Mouse (Mus musculus) layer of hippocampus, adult 2 months (tissue): Measurements from ENCODE around the gene F5. TPM values are rescaled to one million over a fixed set of nuclear protein-coding genes. Genes with fewer than 3 reads are reported as not detected.

Experiments
- DNase-seq, 2 experiments: peaks; one replicate each; pipeline ENCODE4 v3.0.0; 2022; ENCODE audit warnings: low spot score in 2 of 2
- H3K27ac ChIP-seq: fragments of 200-600 bp; 2 replicates; pipeline ENCODE4 v1.8.1; 2022
- H3K4me3 ChIP-seq: fragments of 200-600 bp; 2 replicates; pipeline ENCODE4 v1.8.1; 2022; ENCODE audit warnings: mild to moderate bottlenecking
- CTCF ChIP-seq: fragments of 200-600 bp; conservative IDR thresholded peaks from 2 replicates; pipeline ENCODE4 v1.8.1; 2022; ENCODE audit warnings: antibody characterized with exemption, mild to moderate bottlenecking, moderate library complexity
- total RNA-seq, 2 experiments: library from RNA; stranded (reverse); gene quantifications; 2 replicates each; pipeline ENCODE4 v1.2.3; 2021

The F5 gene
- total RNA-seq, 2 experiments from 2014 or later, result 0.37 to 0.92 TPM

DNA sequence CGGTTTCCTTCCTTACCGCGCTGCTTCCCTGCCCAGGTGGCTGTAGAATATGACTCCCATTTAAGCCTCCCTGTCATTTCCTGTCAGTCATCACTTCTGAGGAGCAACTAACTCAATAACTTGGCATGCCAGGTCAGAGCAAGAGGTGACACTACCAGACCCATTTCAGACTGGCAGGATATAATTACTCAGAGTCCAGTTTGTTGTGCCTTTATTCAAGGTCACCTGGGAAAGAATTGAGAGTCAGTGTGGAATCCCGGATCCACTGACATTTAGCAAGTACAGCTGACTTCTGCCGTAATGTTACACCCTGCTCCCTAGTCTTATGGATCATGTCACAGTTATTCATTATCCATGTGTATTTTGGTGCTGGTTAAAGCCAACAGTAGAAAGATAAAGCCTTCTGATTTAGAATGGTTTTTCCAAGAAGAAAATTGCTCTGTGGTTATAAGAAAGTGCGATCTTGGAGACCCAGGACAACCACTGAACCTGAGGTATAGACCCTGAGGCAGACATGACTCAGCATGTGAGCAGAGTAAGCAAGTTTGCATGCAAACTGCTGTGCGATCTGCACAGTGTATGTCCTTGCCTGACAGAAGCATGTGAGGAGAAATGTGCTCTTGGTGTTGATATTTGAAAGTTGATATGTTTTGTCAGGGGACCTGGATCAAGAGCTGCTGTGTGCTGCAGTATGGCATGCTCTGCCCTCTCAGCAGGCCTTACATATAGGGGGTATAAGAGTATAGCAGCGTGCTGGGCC is 98.9 kb downstream of the F5 start:
- peak overlapping the region; percentile 0; the same call in 1 of the 2 replicates for H3K27ac ChIP-seq
- DNase-seq, result no peak
- no peak for TF ChIP-seq CTCF
- peak overlapping the region; percentile 69 for H3K4me3 ChIP-seq

DNA sequence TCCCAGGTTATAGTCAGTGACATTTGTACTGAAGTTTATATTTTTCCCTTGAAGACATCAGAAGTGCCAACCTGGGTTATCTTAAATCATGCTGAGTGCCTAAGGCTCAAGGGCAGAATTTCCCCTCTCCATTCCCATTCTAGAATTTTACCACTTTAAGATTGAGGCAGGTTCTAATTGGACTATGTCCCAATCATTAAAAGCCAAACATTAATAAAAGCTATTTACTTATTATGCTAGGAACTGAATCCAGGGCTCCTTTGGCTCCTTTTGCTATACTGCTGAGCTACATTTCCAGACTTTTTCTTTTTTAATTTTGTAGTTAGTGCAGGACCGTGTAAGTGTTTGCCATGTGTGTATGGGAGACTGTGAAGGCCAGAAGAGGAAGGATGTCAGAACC is 99.8 kb downstream of the F5 start:
- H3K27ac ChIP-seq, result no peak overlapping the region
- TF ChIP-seq CTCF, result no peak
- DNase-seq, result no peak
- H3K4me3 ChIP-seq, result peak overlapping the region; percentile 69

DNA sequence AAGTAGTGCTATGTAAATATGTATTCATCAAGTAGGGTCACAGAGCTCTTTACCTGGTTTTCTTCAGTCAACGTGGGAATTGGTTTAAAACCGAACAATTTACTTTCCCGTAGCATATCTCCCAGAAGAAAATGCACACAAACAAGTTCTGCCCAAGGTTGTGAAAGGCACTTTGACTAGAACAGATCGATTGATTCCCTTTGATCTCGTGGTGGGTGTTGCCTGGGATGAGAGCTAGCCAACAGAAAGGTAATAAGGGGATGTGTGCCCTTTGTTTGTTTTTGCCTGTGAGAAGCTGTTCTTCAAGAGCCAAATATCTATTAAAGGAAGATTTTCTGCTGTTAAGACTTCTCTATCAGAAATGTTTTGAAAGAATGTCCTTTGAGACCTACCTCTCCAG is 100.9 kb downstream of the F5 start:
- DNase-seq, result no peak
- Histone ChIP-seq H3K4me3 (no peak overlapping the region), H3K27ac (no peak overlapping the region)
- TF ChIP-seq CTCF, result no peak

DNA sequence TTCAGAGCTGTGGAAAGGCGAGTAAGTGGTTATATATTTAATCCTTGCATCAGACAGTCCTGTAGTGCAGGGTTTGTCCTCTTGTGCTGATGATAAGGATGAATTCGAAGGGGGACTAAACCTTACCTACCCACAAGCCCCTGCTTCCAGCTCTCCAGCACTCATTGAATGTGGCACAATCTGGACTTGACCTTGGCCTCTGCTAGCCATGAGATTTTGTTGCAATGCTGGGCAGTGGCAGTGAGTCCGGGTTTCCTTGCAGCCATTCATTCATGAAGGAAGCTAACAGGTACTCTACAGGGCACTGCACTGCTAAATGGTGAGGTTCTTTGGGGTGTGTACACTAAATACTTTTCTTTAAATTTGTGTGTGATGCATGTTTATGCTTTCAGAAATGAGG is 103.2 kb downstream of the F5 start:
- no peak for TF ChIP-seq CTCF
- no peak overlapping the region for H3K27ac ChIP-seq
- DNase-seq, result no peak
- H3K4me3 ChIP-seq, result no peak overlapping the region

DNA sequence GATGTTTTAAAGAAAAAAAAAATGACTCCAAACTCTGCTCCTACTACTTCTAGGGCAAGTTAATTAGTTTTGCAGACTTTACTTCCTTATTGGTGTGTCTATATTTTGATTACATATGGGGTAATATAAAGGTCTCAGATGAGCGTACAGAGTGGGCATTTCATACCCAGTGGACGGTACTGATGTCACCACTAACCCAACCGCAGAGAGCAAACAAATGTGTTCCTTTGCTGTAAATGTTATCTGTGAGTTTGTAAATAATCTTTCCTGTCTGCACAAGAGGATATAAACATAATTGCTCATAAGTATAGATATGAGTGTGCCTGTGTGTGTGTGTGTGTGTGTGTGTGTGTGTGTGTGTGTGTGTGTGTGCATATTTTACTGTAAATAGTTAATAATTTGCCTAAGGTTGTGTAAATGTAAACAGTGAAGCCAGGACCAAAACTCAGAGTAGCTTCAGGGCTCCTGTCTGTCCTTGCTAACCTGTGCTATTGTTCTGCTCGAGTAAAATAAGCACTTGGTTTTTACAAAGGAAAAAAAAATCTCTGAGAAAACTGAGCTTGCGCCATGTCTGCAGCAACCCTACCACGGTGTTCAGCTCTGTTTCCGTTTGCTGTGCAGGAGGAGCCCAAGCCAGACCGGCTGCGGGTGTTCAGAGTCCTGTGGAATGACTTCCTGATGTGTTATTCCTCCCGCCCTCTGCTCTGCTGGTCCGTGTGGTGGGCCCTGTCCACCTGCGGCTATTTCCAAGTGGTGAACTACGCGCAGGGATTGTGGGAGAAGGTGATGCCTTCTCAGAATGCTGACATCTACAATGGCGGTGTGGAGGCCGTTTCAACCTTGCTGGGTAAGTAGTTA is 108.8 kb downstream of the F5 start:
- Histone ChIP-seq H3K27ac (peak overlapping the region; percentile 56; the same call in 1 of the 2 replicates), H3K4me3 (no peak overlapping the region)
- no peak for TF ChIP-seq CTCF
- no peak for DNase-seq

DNA sequence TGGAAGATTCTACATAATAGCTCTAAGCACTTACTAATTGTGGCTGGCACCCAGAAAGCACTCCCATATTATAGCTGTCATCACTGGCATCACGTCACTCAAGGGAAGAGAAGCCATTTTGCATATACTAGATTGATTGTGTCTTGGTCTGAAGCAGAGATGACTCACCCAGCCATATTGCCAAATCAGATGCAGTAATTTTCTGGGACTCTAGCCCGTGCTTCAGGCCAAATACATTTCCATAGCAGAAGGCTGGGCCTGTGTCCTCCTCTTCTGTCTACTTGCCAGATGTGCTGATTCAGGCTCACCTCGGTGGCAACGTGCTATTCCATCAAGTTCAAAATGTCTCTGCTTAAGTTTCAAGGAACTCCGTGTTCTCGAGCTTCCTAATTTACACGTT is 109.9 kb downstream of the F5 start:
- Histone ChIP-seq H3K4me3 (no peak overlapping the region), H3K27ac (peak overlapping the region; percentile 56)
- DNase-seq, result peak in 1 of 2 experiments; percentile 61
- TF ChIP-seq CTCF, result no peak

Other genes with a start within 250 kb of the F5 start
- gene Scyl3, start 222.7 kb upstream of the F5 start, total RNA-seq, result 10 to 100 TPM; 22.1 to 22.9 TPM
- gene BC055324, start 157.0 kb upstream of the F5 start, total RNA-seq, result under 1 TPM; 0.66 to 0.95 TPM
- gene Mettl18, start 156.9 kb upstream of the F5 start, total RNA-seq, result 1 to 10 TPM; 6.9 to 7.8 TPM
- gene Sele, start 103.6 kb upstream of the F5 start, total RNA-seq, result not detected
- under 1 TPM in 1 of 2 experiments, not detected in 1; 0.07 TPM for gene Sell, start 89.9 kb upstream of the F5 start, total RNA-seq
- not detected for gene Selp, start 36.6 kb upstream of the F5 start, total RNA-seq
- 10 to 100 TPM; 10.1 to 15.3 TPM for gene Slc19a2, start 97.2 kb downstream of the F5 start, total RNA-seq
- gene Ccdc181, start 123.7 kb downstream of the F5 start, total RNA-seq, result 10 to 100 TPM; 21.7 to 24.8 TPM
- 10 to 100 TPM; 24.0 to 31.5 TPM for gene Nme7, start 152.3 kb downstream of the F5 start, total RNA-seq
- gene Blzf1, start 155.7 kb downstream of the F5 start, total RNA-seq, result 10 to 100 TPM; 23.2 to 26.8 TPM